Mouse (Mus musculus) forebrain, embryonic 16.5 days (tissue): ENCODE data around the gene Cxcl12. TPM values are rescaled to one million over a fixed set of nuclear protein-coding genes. Genes with fewer than 3 reads are reported as not detected.

ENCODE experiments used
- ATAC-seq: fragments of 200-750 bp; cut with Nextera tagmentation; 2 replicates; pipeline ENCODE4 v1.8.0; 2017; ENCODE audit warnings: mild to moderate bottlenecking, moderate library complexity
- H3K27ac ChIP-seq: fragments of 300-500 bp; sonication (generic); 2 replicates; pipeline ENCODE4 v1.5.1; 2014; ENCODE audit warnings: low read length, control low read depth
- H3K27me3 ChIP-seq: fragments of 300-500 bp; sonication (generic); replicated peaks from 2 replicates; pipeline ENCODE4 v1.6.1; 2014; ENCODE audit warnings: low read length; ENCODE audit not compliant: control insufficient read depth, insufficient read depth
- H3K36me3 ChIP-seq: fragments of 300-500 bp; sonication (generic); 2 replicates; pipeline ENCODE4 v1.6.1; 2014; ENCODE audit not compliant: control insufficient read depth, insufficient read depth
- H3K4me1 ChIP-seq: fragments of 300-500 bp; sonication (generic); replicated peaks from 2 replicates; pipeline ENCODE4 v1.6.1; 2014; ENCODE audit warnings: low read length; ENCODE audit not compliant: control insufficient read depth, insufficient read depth
- H3K4me2 ChIP-seq: fragments of 300-500 bp; sonication (generic); 2 replicates; pipeline ENCODE4 v1.6.1; 2014; ENCODE audit warnings: mild to moderate bottlenecking, low read length, control low read depth
- H3K4me3 ChIP-seq: fragments of 300-500 bp; sonication (generic); replicated peaks from 2 replicates; pipeline ENCODE4 v1.5.1; 2014; ENCODE audit warnings: mild to moderate bottlenecking, low read length, control low read depth
- H3K9ac ChIP-seq: fragments of 300-500 bp; sonication (generic); replicated peaks from 2 replicates; pipeline ENCODE4 v1.6.1; 2014; ENCODE audit warnings: low read depth, low read length, control low read depth
- H3K9me3 ChIP-seq: fragments of 300-500 bp; sonication (generic); 2 replicates; pipeline ENCODE4 v1.6.1; 2016; ENCODE audit warnings: low read length; ENCODE audit not compliant: control insufficient read depth
- WGBS: fragments of 180-500 bp; shearing (Covaris S2); extraction: QIAGEN DNeasy Blood & Tissue Kit; methylation state at CpG from one replicate; pipeline ENCODE4 v1.1.7; 2014; 5-methylcytosine and 5-hydroxymethylcytosine counted together
- polyA plus RNA-seq: library from polyadenylated mRNA; unstranded; fragments of >200 nt; fragmentation: Nextera tagmentation; extraction: Ambion mirVana; gene quantifications from 2 replicates; pipeline ENCODE4 v1.2.1, GENCODE M21; 2015

The Cxcl12 gene
- polyA plus RNA-seq, 1 experiment from 2014 or later, result 55.6 TPM

- H3K9me3 ChIP-seq, result no peaks in the 10 kb centered on the region
- no peak overlapping the region for H3K4me2 ChIP-seq
- no peak overlapping the region for H3K9ac ChIP-seq
- WGBS, result 85% methylated on average over 7 of the region's 7 CpGs
- no peak for ATAC-seq
- no peak overlapping the region for H3K27ac ChIP-seq
- H3K27me3 ChIP-seq, result no peaks in the 10 kb centered on the region
- H3K36me3 ChIP-seq, result no peaks in the 10 kb centered on the region
- H3K4me3 ChIP-seq, result no peak overlapping the region
- no peaks in the 10 kb centered on the region for H3K4me1 ChIP-seq
These were observed 24.3 kb downstream of the Cxcl12 start for GRCm38 (mm10) chr6:117192678-117193077.

GRCm38 (mm10) chr6:117195270-117195669 lies 26.9 kb downstream of the Cxcl12 start:
- H3K9ac ChIP-seq, result no peak overlapping the region
- no peaks in the 10 kb centered on the region for H3K27me3 ChIP-seq
- no peak for ATAC-seq
- no peaks in the 10 kb centered on the region for H3K9me3 ChIP-seq
- no peaks in the 10 kb centered on the region for H3K4me1 ChIP-seq
- H3K27ac ChIP-seq, result no peak overlapping the region
- 84% methylated on average over 3 of the region's 3 CpGs for WGBS
- no peak overlapping the region for H3K4me2 ChIP-seq
- H3K4me3 ChIP-seq, result no peak overlapping the region
- H3K36me3 ChIP-seq, result no peaks in the 10 kb centered on the region

DNA sequence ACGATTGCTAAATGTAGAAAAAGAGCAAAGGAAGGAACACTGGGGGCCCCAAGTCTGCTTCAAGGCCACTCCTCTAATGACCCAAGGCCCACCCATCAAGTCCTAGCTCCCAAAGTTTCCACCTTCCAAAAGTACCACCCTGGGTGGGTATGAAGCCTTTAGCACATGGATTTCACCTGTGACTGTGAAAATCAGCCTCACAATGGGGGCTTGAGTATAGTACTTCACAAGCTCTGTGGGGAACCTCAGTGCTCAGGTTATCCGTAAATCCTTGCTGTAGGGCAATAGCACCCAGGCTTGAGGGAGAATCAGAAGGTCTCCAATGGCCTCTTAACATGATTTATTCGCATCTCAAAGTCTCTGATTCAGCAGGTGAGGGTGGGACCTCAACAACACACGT lies 30.5 kb downstream of the Cxcl12 start:
- WGBS, result 84% methylated on average over 4 of the region's 4 CpGs
- ATAC-seq, result no peak

GRCm38 (mm10) chr6:117199718-117200117 lies 31.4 kb downstream of the Cxcl12 start:
- Histone ChIP-seq H3K27ac (no peak overlapping the region), H3K36me3 (no peaks in the 10 kb centered on the region), H3K9ac (no peak overlapping the region), H3K9me3 (no peaks in the 10 kb centered on the region), H3K27me3 (no peaks in the 10 kb centered on the region), H3K4me3 (no peak overlapping the region), H3K4me1 (no peaks in the 10 kb centered on the region), H3K4me2 (no peak overlapping the region)
- no peak for ATAC-seq
- 62% methylated on average over 2 of the region's 2 CpGs for WGBS

More for the DNA sequence above, 30.5 kb downstream of the Cxcl12 start:
- Histone ChIP-seq H3K4me1 (no peaks in the 10 kb centered on the region), H3K36me3 (no peaks in the 10 kb centered on the region), H3K27me3 (no peaks in the 10 kb centered on the region), H3K9ac (no peak overlapping the region), H3K4me2 (no peak overlapping the region), H3K4me3 (no peak overlapping the region), H3K9me3 (no peaks in the 10 kb centered on the region), H3K27ac (no peak overlapping the region)

GRCm38 (mm10) chr6:117200916-117201315 lies 32.6 kb downstream of the Cxcl12 start:
- H3K4me2 ChIP-seq, result no peak overlapping the region
- no peaks in the 10 kb centered on the region for H3K27me3 ChIP-seq
- H3K9ac ChIP-seq, result no peak overlapping the region
- no peaks in the 10 kb centered on the region for H3K4me1 ChIP-seq
- 89% methylated on average over 5 of the region's 5 CpGs for whole genome bisulfite sequencing
- H3K4me3 ChIP-seq, result no peak overlapping the region
- no peak for ATAC-seq
- H3K27ac ChIP-seq, result no peak overlapping the region
- H3K36me3 ChIP-seq, result no peaks in the 10 kb centered on the region
- no peaks in the 10 kb centered on the region for H3K9me3 ChIP-seq

GRCm38 (mm10) chr6:117201396-117201795 lies 33.1 kb downstream of the Cxcl12 start:
- no peak for ATAC-seq
- no peak overlapping the region for H3K27ac ChIP-seq
- no peak overlapping the region for H3K4me2 ChIP-seq
- H3K9me3 ChIP-seq, result no peaks in the 10 kb centered on the region
- no peak overlapping the region for H3K4me3 ChIP-seq
- H3K9ac ChIP-seq, result no peak overlapping the region
- 87% methylated on average over 2 of the region's 2 CpGs for WGBS
- H3K36me3 ChIP-seq, result no peaks in the 10 kb centered on the region
- no peaks in the 10 kb centered on the region for H3K27me3 ChIP-seq
- H3K4me1 ChIP-seq, result no peaks in the 10 kb centered on the region

- H3K9me3 ChIP-seq, result no peaks in the 10 kb centered on the region
- no peak overlapping the region for H3K4me3 ChIP-seq
- WGBS, result 87% methylated on average over 8 of the region's 8 CpGs
- no peak overlapping the region for H3K27ac ChIP-seq
- no peaks in the 10 kb centered on the region for H3K36me3 ChIP-seq
- no peak overlapping the region for H3K9ac ChIP-seq
- H3K4me1 ChIP-seq, result no peaks in the 10 kb centered on the region
- H3K4me2 ChIP-seq, result no peak overlapping the region
- no peak for ATAC-seq
- H3K27me3 ChIP-seq, result no peaks in the 10 kb centered on the region
These were observed 33.5 kb downstream of the Cxcl12 start for GRCm38 (mm10) chr6:117201859-117202258.

DNA sequence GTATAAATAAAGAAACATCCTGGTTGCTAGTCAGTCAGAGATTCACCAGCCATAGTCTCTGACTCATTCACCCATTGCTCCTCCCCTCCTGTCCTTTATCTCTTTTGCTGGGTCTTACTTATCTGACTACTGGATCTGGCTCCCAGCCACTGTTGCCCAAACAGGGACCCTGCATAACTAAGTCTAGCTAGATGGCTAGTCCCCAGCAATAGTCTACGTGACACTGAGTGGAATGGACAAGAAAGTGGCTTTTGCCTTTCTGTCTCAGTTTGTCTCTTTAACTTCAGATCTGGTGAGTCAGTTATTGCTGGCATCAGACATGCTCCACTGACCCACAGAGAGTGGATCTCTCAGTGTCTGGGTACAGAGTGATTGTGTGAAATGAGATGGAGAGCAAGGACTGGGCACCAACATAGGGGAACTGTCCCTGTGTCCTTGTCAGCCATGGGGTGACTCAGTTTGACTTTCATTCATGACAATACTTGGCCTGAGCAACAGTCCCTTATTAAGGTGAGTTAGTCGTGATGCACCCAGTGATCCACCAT lies 34.6 kb downstream of the Cxcl12 start:
- Histone ChIP-seq H3K4me1 (no peaks in the 10 kb centered on the region), H3K4me2 (no peak overlapping the region), H3K36me3 (no peaks in the 10 kb centered on the region), H3K27ac (no peak overlapping the region), H3K27me3 (no peaks in the 10 kb centered on the region), H3K4me3 (no peak overlapping the region), H3K9ac (no peak overlapping the region), H3K9me3 (no peaks in the 10 kb centered on the region)
- 85% methylated on average over 2 of the region's 2 CpGs for WGBS
- no peak for ATAC-seq

- Histone ChIP-seq H3K4me3 (no peak overlapping the region), H3K27me3 (no peaks in the 10 kb centered on the region), H3K9me3 (no peaks in the 10 kb centered on the region), H3K4me1 (no peaks in the 10 kb centered on the region), H3K9ac (no peak overlapping the region), H3K27ac (no peak overlapping the region), H3K4me2 (no peak overlapping the region), H3K36me3 (no peaks in the 10 kb centered on the region)
- WGBS, result 90% methylated on average over 3 of the region's 3 CpGs
- ATAC-seq, result no peak
These were observed 35.8 kb downstream of the Cxcl12 start for GRCm38 (mm10) chr6:117204112-117204511.

DNA sequence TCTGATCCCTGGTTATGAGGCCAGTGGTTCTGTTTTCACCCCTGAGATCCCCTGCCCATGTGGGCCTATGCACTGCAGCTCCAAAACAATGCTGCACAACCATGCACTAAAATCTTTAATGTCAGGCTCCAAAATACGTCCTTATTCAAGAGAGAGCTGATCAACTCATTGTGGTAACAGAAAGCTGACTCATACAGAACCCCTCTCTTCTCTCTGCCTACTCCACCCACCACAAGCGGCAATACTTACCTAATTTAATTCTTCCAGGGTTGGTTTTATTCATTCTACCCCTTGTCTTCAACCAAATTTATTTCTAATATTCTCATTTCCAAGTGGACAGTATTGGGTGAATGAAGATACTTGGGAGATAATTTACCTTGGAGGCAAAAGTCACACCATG lies 38.5 kb downstream of the Cxcl12 start:
- no peak overlapping the region for H3K4me2 ChIP-seq
- no peak for ATAC-seq
- 0 out of 2 replicates have a peak, but pooled peaks cover 4% of the 10 kb centered on the region for H3K4me1 ChIP-seq
- H3K9ac ChIP-seq, result no peak overlapping the region
- no peak overlapping the region for H3K4me3 ChIP-seq
- no peaks in the 10 kb centered on the region for H3K36me3 ChIP-seq
- H3K27me3 ChIP-seq, result no peaks in the 10 kb centered on the region
- H3K27ac ChIP-seq, result no peak overlapping the region
- H3K9me3 ChIP-seq, result no peaks in the 10 kb centered on the region
- WGBS, result 71% methylated on average over 2 of the region's 2 CpGs
